ENCODE assay signal across 17 mouse cellular contexts in the genomic region with DNA sequence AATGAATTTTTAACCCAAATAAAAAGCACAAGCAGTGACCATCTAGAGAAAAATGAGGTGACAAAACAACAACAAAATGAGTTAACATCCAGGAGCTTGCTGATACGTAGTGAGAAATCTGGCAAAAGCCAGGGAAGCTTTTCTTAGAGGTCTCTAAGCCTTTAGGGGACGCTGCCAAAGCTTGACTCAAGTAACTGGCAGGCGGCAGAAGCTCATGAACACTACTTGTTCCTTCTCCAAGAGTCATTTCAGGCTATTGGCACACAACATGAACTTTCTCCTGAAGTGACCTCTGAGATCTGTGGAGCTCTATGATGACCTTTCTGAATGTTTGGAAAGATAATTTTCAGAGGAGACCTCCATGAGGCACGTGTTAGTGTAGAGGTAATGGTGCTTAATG.
DNase-seq lines count a peak whose midpoint lies in the region; ATAC-seq and TF ChIP-seq lines count a peak whose summit lies in the region.
"Had no signal": no experiment of that assay in that cellular context is flagged by ENCODE, and none has a peak within 500 bp of the region (broad histone marks: within the 10 kb centered on the region; RNA-seq: fewer than 3 reads in every experiment).

No protein-coding gene starts in this region.

- no peak overlapping the region for H3K4me2 ChIP-seq in kidney, embryonic 16.5 days (replicated peaks; ENCODE audit: low read depth, low read length)
- H3K4me2 ChIP-seq: heart, embryonic 15.5 days; hindbrain, embryonic 15.5 days had no signal

- no peak for TF ChIP-seq POLR2A in lung, adult 2 months (IDR thresholded peaks at IDR 0.05; ENCODE audit: borderline replicate concordance, extremely low read depth, low read depth, low read length)

- H3K27ac ChIP-seq in kidney, embryonic 16.5 days (ENCODE audit: low read length) = no peak overlapping the region
- H3K27ac ChIP-seq: forebrain, embryonic 10.5 days; heart, embryonic 15.5 days; hindbrain, embryonic 15.5 days; liver, embryonic 14.5 days; stomach, postnatal 0 days had no signal

- DNase-seq in cerebellum, adult 9-10 months = peak; percentile 2
- DNase-seq in cerebellum, adult 18-20 months = no peak
- DNase-seq in lung, postnatal 10 days = peak; percentile 24
- no peak for DNase-seq in lung, adult 2 months
- DNase-seq in heart, adult 9 months (ENCODE audit: low spot score in 2 of 2) = peak; percentile 60 to 65
- peak; percentile 92 for DNase-seq in skeletal muscle tissue, adult 2 months (ENCODE audit: low read depth, low spot score)
- DNase-seq in natural killer cell, adult 2 months (ENCODE audit: low spot score in 2 of 2) = no peak
- DNase-seq: kidney, adult 18-20 months; midbrain, embryonic 14.5 days; thymus, postnatal 25 days had no signal

- H3K4me3 ChIP-seq in lung, adult 2 months (replicated peaks; ENCODE audit: extremely low read depth, low read depth, low read length) = no peak overlapping the region
- no peak overlapping the region for H3K4me3 ChIP-seq in kidney, embryonic 16.5 days (ENCODE audit: low read length)
- H3K4me3 ChIP-seq: forebrain, embryonic 10.5 days; heart, embryonic 15.5 days; hindbrain, embryonic 15.5 days had no signal

- no peak for ATAC-seq in kidney, embryonic 16.5 days (ENCODE audit: low FRiP score, low TSS enrichment)
- ATAC-seq: Patski had no signal

- H3K9me3 ChIP-seq in kidney, embryonic 16.5 days (ENCODE audit: low read length) = no peaks in the 10 kb centered on the region
- H3K9me3 ChIP-seq: forebrain, embryonic 10.5 days; heart, embryonic 15.5 days; hindbrain, embryonic 15.5 days had no signal

- no peak for TF ChIP-seq CTCF in lung, adult 2 months (IDR thresholded peaks at IDR 0.05; ENCODE audit: insufficient read depth, low read length)

- H3K27me3 ChIP-seq in kidney, embryonic 16.5 days (ENCODE audit: insufficient read depth, low read length) = no peaks in the 10 kb centered on the region
- H3K27me3 ChIP-seq: heart, embryonic 15.5 days; hindbrain, embryonic 15.5 days had no signal

- 26% methylated on average over 4 of the region's 4 CpGs for WGBS in lung, adult 2 months
- 77% methylated on average over 4 of the region's 4 CpGs for WGBS in kidney, embryonic 16.5 days

- H3K4me1 ChIP-seq in lung, adult 2 months (ENCODE audit: control insufficient read depth, insufficient read depth, low read length) = peaks cover 3% of the 10 kb centered on the region; the same call in 1 of the 2 replicates
- no peaks in the 10 kb centered on the region for H3K4me1 ChIP-seq in kidney, embryonic 16.5 days (ENCODE audit: insufficient read depth, low read length)
- H3K4me1 ChIP-seq: forebrain, embryonic 10.5 days; heart, embryonic 15.5 days; hindbrain, embryonic 15.5 days had no signal

- no peaks in the 10 kb centered on the region for H3K36me3 ChIP-seq in kidney, embryonic 16.5 days (ENCODE audit: insufficient read depth, low read length)
- H3K36me3 ChIP-seq: forebrain, embryonic 10.5 days; heart, embryonic 15.5 days; hindbrain, embryonic 15.5 days had no signal

- H3K9ac ChIP-seq in kidney, embryonic 16.5 days (replicated peaks; ENCODE audit: low read length) = no peak overlapping the region
- H3K9ac ChIP-seq: heart, embryonic 15.5 days; hindbrain, embryonic 15.5 days; liver, embryonic 14.5 days had no signal

Comparison
In these comparisons a context has a peak if more than half of its experiments do, and no peak if none do; other contexts are left out.
1. DNase-seq: peak in cerebellum, adult 9-10 months (single experiment), lung, postnatal 10 days (single experiment), heart, adult 9 months (2 of 2) and skeletal muscle tissue, adult 2 months (single experiment); none in cerebellum, adult 18-20 months (0 of 2), lung, adult 2 months (single experiment) and natural killer cell, adult 2 months (0 of 2).